Mouse (Mus musculus): ENCODE results near the gene Mef2d.

The Mef2d gene

DNA sequence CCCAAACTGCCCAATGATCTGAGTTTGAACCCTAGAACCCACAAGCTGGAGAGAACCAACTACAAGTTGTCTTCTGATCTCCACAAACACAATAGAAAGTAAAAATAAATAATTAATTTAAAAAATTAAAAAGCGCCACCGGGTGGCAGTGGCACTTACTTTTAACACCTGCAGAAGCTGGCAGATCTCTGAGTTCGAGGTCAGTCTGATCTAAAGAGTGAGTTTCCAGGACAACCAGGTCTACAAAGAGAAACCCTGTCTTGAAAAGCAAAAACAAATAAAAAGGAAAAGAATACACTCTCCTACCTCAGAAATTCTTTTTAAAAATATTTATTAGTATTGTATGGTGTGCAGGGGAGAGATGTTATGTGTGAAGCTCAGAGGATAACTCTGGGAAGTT lies 4.4 kb upstream of the Mef2d start:
- in situ Hi-C loops (cut with MboI, MseI): no loop called here

DNA sequence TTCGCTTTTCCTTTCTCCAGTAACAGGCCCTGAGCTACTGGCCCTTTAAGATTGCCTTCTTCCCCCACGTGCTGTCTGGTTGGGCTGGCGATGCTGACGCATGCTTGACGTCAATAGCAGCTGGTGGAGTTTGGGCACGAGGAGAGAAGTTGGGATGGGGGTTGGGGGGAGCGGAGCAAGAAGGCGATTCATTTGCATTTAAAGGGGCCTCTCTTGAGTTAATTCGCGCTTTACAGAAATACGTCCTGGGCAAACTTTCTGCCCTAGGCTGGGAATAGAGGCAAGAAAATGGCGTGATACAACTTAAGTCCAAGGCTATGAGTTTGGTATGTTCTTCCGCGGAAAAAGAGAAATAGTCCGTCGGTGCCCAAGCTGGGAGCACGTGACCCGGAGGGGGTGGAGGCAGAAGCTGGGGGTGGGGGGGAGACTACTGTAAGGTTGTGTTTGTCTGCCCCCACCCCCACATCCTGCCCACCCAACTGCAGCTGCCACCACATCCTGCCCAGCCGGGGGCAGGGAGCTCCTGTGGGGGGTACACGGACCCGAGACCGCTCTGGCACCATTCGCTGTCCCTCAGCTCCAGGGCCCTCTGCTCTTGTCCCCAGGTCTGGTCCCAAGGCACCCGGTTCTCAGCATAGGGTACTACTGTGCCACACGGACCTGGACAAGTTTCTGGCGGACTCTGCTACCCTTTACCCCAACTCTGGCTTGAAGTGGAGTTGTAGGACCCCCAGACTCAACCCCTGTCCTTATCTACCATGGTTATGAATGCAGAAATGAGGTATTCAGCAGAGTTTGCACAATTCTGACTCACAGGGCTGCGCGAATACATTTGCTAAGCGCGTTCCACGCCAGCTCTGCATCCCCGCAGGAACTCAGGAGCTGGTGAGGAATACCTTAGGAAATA lies 3.6 kb upstream of the Mef2d start:
- in situ Hi-C loops (cut with MboI, MseI): no loop called here

DNA sequence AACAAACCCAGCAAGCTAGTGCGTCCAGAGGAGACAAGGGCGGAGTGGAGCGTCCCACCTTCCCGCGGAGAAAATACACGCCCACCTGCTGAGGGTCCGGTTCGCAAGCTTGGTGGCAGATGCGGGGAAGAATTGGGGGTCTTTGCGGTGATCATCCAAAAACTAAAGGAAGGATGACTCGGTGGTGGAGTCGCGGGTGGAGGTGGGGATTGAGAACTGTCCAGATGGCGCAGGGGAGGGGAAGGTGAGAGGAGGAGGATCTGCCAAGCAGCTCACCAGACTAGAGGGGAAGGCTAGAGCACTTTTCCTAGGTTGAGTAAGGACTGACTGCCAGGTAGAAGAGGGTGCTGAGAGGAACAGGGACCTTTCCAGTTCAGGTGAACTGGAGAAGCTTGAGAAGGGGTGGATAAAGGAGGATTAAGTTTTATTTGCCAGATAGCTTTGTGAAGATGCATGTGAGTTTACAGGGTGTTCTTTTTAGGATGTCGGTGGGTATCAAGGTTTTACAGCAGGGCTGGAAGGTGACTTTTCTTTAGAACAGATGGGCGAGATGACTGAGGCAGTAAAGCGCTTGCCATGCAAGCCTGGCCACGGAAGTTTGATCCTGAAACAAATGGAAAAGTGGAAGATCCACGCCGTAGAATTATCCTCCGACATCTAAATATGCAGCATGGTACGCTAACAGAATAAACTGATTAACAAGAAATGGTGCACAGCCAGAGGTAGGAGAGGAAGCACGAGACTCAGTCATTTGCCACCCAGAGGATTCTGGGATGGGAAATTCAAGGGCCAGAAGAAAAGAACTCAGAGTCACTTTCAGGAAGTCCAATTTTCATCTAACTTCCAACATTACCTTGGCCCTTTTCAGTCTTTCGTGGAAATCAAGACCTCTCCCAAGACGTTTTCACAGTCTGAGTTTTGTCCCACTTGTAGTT lies 2.7 kb upstream of the Mef2d start:
- in situ Hi-C loops (cut with MboI, MseI): loop anchor here (5.0 kb wide), 1 partner anchor 38 kb away; no protein-coding TSS in a partner anchor

DNA sequence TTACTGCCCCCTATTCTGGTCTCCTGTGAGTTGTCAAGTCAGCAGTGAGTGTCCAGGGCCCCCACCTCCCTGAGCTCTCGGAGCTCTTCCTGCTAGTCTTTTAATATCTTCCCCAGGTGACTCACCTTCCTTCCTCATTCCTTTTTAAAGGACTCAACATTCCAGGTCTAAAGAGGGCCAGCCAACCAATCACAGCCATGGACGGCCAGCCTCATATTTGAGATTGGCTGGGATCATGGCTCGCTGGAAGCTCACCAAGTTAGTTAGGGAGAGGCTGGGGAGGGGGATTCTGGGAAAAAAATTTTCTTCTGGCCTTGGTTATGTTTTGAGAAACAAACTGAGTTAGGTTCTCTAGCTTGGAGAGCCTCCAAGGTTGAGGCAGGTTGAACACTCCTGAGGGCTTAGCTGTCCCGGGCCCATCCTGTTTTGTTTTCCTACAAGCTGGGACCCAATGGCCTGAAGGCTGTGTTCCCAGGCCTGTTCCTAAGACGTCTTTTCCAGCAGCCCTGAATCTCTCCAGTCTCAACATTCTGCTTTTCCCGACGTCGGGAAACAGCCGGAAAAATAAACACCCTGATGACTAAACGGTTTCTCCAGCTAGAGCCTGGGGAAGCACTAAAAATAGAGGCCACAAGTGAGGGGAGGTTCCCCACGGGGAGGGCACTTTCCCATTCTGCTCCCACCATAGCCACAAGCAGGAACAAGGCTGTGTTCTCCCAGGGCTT lies 1.8 kb upstream of the Mef2d start:
- in situ Hi-C loops (cut with MboI, MseI): loop anchor here (5.0 kb wide), 1 partner anchor 37 kb away; no protein-coding TSS in a partner anchor

DNA sequence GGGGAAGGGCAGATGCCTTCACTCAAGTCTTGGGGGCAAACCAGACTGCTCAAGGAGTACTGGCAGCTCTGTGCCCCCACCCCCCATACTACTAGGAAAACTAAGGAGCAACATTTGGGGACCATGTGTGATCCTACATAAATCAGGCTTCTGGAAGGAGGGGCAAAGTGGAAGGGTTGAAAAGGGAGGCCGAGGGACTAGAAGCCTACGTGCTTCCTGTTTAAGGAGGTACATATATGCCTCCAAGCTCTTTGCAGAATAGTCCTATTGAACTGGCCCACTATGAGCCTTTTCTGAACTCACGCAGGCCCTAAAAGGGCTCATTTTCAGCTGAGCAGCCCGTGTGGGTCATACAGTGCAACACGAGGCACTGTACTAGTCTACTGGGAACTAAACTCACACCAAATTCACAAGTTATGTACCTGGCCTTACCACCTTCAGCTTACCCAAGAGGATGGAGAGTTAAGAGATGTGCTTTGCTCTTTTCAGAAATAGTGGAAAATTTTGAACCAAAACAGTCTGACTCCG lies 1.2 kb upstream of the Mef2d start:
- in situ Hi-C loops (cut with MboI, MseI): loop anchor here (5.0 kb wide), 1 partner anchor 36 kb away; no protein-coding TSS in a partner anchor

DNA sequence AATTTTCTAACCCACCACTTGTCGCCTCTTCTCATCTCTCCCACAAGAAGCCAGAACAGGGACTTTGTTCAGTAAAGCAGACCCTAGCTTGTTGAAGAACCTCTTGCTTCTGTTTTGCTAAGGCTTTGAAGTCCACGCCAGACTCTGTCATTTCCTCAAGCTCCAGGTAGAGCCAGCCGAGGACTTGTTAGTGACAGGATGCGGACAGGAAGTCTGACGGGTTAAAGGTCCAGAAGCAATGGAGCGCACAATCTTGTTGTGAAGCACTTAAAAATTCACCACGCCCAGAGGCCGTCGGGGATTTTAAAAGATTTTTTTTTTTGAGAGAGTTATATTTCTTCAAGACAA lies 759 bp upstream of the Mef2d start:
- in situ Hi-C loops (cut with MboI, MseI): loop anchor here (5.0 kb wide), 1 partner anchor 36 kb away; no protein-coding TSS in a partner anchor

DNA sequence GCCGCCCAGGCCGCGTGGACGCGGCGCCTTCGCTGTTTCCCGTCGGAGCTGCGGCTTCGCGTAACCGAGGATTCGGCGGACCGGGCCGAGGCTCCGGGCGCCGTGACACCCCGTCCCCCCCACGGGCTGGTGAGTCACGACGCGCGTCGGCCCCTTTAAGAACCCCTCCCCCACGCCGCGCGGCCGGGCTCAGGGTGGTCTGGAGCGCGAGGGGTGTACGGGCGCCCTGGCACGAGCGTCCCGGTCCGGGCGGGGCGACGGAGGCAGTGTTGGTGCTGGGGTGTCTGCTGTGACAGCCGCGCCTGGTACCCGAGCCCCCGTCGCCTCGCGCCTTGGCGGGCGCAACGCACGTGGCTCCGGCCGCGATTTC lies 359 bp downstream of the Mef2d start:
- in situ Hi-C loops (cut with MboI, MseI): loop anchor here (5.0 kb wide), 1 partner anchor 35 kb away; no protein-coding TSS in a partner anchor

DNA sequence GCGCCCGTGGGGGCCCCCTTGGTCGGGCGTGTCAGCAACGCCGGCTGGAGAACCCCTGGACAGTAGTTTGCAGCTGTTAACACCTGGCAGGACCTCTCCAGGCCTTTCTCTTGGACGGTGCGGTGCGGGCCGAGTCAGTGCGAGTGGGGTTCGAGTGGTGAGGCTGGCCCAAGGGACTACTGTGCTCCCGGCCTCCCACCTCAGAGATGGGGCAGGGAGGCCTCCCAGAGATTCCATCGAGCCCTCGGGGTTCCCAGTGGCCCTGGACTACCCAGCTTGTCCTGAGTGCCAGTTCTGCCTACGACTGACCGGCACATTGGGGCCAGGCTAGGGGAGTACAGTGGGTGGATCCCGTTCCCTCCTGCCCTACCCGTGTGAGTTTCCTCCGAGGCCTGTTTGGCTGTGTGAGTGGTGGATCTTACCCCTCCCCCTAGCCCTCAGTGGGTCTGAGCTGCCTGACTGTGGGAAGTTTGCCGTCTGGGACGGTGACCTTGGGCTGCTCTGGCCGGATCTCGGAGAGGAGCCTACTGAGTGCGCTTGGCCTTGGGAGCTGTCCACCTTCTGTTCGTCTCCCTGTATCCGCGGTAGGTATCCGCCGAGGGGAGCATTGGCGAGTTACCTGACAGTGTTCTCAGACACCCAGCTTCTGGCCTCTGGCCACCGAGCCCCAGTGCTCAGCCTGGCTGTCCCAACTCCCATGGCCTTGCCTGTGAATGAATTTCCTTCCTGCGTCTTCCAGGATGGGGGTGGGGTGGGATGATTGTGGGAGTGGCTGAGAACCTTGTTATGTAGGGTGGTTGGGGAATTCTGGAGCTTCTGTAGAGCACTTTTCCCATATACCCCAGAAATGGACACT lies 972 bp downstream of the Mef2d start:
- in situ Hi-C loops (cut with MboI, MseI): loop anchor here (5.0 kb wide), 1 partner anchor 34 kb away; no protein-coding TSS in a partner anchor

DNA sequence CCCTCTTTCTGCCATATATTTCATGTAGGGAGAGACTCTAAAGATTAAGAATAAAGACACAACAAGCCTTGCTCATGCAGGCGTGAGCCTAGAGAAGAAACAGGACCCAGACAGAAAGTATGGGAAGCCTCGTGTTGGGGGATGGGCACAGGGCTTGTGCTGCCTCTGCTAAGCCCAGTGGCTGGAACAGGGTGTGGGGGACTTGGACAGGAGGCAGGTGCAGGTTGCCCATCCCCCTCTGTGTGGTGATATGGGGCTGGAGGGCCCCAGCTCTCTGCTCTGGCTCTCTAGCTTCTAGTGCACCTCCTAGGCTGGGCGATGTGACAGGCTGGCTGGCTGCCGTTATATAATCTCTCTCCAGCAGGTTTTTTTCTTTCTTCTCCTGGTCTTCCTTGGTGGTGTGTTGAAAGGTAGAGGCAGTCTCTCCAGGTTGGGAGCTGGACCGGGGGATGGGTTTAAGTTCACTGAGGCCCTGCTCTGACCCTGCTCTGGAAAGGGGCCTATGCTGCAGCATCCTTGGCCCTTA lies 1.9 kb downstream of the Mef2d start:
- in situ Hi-C loops (cut with MboI, MseI): loop anchor here (5.0 kb wide), 1 partner anchor 33 kb away; no protein-coding TSS in a partner anchor

DNA sequence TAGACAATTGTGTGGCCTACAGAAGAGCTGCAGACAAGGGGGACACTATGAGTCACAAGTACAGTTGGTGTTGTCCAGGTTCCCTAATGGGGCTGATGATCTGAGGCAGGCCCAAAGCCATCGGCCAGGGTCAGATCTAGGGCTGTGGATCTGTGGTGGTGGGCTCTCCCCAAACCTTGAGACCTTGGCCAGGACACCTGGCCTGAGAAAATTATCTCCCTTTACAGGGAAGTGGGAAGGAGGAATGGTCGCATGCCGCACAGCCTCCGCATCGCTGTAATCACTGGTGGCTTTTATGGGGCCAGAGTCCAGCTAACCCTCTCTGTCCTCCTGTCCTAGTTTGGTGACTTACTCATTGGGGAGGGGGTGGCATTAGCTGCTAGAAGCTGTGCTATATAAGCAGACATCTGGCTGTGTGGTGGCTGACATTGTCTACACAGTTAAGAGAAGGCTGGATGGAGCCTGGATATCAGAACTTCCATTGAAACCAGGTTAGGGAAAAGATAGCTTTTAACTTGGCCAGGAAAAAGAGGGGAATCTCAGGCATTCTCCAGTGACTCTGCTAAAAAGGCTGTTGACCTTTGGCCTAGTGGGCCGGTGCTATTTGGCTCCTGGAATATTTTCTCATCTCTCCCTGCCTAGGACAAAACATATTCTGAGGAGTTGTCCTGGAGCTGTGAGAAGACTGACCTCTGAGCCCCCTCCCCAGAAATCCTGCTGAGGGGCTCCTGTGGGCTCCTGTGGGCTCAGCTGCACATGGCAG lies 2.7 kb downstream of the Mef2d start:
- in situ Hi-C loops (cut with MboI, MseI): loop anchor here (5.0 kb wide), 1 partner anchor 32 kb away; no protein-coding TSS in a partner anchor

DNA sequence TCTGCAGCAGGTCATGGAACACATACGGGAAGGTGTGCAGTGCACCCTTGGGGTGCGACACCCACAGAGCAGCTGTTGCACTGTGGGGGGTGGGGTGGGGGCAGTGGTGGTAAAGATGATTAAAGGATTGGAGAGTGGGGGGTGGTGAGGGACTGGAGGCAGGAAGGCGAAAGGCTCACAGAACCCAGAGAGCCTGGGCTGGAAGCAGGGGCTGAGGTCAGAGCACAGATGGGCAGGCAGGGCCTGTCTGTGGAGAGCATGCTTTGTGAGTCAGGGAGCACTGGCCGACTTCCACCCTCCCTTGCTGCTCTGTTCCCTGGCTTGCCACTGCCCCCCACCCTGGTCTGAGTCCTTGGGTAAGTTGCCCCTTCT lies 3.2 kb downstream of the Mef2d start:
- in situ Hi-C loops (cut with MboI, MseI): no loop called here

DNA sequence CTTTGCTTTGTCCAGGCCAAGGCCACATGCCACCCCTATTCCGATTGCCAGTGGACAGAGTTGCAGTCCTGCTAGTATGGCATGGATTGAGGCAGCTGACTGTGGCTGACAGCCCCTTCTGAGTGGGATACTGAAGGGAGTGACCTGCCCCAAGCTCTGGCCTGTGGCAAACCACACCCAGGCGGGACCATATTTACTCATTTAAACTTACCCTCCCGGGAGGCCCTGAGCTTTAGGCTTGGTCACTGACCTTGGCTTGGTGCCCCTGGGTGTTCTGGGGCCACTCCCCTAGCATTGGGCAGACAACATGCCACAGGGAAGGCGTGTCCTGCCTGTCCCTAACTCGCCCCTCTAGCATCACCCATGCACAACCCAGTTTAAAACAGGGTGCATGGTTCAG lies 3.8 kb downstream of the Mef2d start:
- in situ Hi-C loops (cut with MboI, MseI): no loop called here

DNA sequence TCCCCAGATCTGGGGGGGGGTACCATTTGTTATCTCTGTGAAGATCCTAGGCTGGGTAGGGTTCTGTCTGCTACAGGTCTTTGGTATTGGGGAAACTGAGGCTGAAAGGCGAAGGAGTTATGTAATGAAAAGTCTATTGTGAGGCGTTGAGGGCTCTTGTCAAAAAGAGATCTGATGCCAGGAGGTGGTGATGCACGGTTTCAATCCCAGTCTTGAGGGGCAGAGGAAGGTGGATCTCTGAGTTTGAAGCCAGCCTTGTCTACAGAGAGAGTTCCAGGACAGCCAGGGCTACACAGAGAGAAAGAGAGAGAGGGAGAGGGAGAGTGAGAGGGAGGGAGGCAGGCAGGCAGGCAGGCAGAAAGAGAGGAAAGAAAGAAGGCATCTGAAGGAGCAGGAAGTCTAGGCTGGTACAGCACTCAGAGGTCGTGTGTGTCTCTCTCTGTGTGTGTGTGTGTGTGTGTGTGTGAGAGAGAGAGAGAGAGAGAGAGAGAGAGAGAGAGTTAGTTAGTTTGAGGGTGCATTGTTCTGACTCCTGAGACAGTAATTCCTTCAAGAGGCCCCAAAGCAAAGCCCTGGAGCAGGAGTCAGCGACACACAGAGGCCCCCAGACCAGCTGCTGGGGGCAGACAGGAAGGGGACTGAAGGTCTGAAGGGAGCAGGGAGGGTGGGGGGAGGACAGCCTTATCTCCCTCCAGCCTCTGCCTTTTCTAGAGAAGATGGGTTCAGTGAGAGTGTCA lies 4.4 kb downstream of the Mef2d start:
- in situ Hi-C loops (cut with MboI, MseI): no loop called here

DNA sequence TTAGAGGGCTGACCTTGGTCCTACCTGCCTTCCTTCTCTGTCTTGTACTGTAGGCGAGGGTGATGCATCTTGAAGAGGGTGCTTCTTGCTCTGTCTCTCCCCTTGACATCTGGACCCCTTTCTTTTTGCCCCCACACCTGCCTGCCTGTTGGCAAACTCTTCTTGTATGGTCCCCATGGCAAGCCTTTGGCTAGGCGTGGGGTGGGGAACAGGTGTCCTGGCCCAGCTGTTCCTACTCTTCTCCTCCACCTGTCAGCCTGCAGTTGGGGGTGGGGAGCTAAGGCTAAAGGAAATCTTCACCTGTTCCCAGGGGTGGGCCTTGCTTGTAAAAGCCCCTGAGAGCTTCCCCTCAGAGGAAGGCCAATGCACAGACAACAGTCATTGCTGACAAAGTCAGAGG lies 5.3 kb downstream of the Mef2d start:
- in situ Hi-C loops (cut with MboI, MseI): no loop called here

DNA sequence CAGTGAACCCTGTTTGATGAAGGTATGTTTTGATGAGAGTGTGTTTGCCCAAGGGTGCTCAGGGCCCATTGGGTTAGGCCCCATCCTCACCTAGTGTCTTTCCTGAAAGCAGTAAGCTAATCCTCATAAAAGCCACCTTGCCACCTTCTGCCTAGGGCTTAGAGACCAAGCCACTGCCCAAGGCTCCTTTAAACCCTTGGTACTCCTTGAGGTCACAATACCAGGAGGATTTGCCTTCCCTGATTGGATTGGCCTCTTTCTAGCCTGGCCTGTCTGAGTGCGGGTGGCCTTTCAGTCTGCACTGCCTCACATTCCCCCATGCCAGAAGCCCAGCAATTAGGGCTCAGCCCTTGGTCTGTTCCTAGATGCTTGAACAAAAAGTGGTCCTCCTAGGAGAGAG lies 5.7 kb downstream of the Mef2d start:
- in situ Hi-C loops (cut with MboI, MseI): no loop called here

DNA sequence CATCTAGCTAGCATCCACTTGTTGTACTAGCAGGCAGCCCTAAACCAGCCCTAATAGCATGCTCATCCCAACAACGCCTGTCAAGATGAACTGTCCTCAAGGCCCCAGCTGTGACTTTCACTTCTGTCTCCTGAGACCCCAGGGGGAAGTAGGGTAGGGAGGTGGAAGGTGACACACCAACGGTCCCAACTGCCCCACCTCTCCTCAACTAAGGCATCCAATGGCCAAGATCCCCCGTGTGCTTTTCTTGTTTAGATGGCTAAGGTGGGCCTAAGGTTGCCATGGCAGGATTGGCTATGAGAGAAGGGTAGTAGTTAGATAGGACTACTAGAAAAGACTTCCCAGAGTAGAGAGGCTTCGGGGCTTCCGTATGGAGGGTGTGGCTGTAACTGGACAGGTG lies 6.2 kb downstream of the Mef2d start:
- in situ Hi-C loops (cut with MboI, MseI): no loop called here

DNA sequence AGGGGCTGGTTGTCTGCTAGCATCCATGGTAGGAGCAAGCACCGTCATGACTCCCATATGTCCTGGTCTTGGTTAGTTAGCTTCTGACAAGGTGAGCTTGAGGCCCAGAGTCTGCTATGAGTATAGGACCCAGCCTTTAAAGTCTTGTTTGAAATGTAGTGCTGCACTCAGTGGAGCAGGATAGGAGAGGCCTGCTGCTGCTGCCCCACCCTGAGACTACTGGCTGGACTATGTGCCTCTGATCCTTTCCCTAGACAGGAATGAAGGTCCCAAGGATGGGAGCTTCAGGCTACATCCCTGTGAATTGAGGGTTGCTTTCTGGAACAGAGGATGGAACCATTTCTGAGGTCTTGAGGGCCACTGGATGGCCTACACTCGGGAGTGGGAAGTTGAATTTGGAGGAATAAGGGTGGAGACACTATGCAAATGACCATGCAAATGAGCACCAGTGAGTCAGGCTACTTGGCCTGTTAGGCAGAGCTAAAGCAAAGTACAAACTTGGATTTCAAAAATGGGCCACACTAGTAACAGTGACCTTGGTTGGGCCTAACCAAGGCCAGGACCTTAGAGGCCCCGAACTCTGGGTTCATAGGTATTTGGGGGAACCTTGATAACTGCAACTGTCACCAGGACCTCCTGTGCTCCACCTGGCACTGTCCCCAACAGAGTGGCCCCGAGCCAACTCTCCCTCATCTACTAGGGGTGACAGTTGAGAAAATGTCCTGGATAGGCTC lies 6.8 kb downstream of the Mef2d start:
- in situ Hi-C loops (cut with MboI, MseI): no loop called here

DNA sequence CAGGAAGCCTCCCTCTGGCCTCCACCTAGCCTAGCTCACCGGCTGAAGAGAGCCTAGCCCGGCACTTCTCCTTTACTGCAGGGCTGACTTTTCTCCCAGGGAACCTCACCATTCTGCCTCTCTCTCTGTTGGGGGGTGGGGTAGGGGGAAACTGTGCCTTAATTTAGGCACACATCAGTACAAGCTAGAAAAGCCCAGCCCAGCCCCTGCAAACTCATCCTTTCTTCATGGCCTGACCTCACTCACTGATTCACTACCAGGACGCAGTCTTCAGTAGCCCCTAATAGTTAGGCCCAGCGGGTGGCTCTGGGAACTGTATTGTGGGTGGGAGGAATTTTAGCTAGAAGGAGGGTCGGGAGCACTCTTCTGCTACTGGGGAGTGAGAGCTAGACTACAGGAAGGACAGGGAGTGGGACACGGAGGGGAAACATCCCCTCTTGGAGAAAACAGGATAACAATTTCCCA lies 7.4 kb downstream of the Mef2d start:
- in situ Hi-C loops (cut with MboI, MseI): no loop called here

All from regulatory T cell (primary cell).